Mouse (Mus musculus): ENCODE measurements at regions not wholly inside any gene's neighbourhood (a gene's known extent, or its start where the extent isn't known, plus 50 kb on each side); places are given as distances from the start of the nearest gene placed in this dataset.

DNA sequence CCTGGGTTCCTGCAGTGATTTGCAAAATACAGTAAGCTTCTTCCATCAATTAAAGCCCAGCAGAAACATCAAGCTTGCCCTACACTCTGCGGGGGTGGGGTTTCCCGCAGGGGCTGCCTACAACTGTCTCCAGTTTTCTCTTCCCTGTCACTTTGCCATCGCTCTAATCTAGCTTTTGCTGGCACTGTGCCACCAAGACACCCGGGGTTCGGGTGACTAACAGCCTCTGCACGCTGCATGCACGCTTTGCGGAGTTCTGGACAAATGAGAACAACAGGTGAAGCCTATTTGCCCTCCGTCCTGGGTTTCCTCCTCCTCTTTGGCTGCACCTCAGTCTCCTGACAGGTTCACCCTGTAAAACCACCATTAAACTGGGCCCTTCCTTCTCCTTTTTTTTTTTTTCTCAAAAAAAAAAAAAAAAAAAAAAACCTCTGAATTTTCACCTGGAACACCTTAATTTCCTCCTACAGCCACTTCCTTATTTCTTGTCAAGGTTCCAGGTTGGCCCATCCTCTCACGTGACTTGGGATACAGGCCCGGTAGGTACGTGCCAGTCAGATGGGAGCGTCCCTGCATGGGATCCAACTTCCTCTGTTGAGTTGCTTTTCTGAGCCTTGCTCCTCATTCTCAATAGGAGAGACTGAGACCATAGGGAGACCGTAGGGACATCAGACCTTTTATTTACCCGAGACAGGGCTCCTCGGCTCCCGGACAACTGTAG lies 262.7 kb downstream of the Gadd45g start:
- no peak overlapping the region for H3K4me2 ChIP-seq (replicated peaks; ENCODE audit: low read depth, low read length)
- H3K4me1 ChIP-seq (ENCODE audit: control insufficient read depth, insufficient read depth, low read length), result 0 out of 2 replicates have a peak, but pooled peaks cover 4% of the 10 kb centered on the region
- H3K27me3 ChIP-seq (ENCODE audit: control insufficient read depth, insufficient read depth, low read length), result no peaks in the 10 kb centered on the region
- no peaks in the 10 kb centered on the region for H3K36me3 ChIP-seq (ENCODE audit: control insufficient read depth, insufficient read depth, low read length)
- H3K9me3 ChIP-seq (ENCODE audit: control insufficient read depth, low read depth, low read length), result no peaks in the 10 kb centered on the region
- no peak for ATAC-seq (ENCODE audit: insufficient number of reproducible peaks, insufficient read depth, low FRiP score, low read depth)
- no peak overlapping the region for H3K9ac ChIP-seq (replicated peaks; ENCODE audit: low read depth, low read length)
- 69% methylated on average over 17 of the region's 17 CpGs for WGBS
- no peak overlapping the region for H3K4me3 ChIP-seq (ENCODE audit: low read depth, low read length)
- no peak overlapping the region for H3K27ac ChIP-seq (ENCODE audit: low read length)

- no peaks in the 10 kb centered on the region for H3K27me3 ChIP-seq (ENCODE audit: control insufficient read depth, insufficient read depth, low read length)
- no peaks in the 10 kb centered on the region for H3K36me3 ChIP-seq (ENCODE audit: control insufficient read depth, insufficient read depth, low read length)
- WGBS, result 57% methylated on average over 9 of the region's 9 CpGs
- no peak for ATAC-seq (ENCODE audit: insufficient number of reproducible peaks, insufficient read depth, low FRiP score, low read depth)
- no peak overlapping the region for H3K9ac ChIP-seq (replicated peaks; ENCODE audit: low read depth, low read length)
- H3K4me3 ChIP-seq (ENCODE audit: low read depth, low read length), result no peak overlapping the region
- H3K27ac ChIP-seq (ENCODE audit: low read length), result no peak overlapping the region
- H3K9me3 ChIP-seq (ENCODE audit: control insufficient read depth, low read depth, low read length), result no peaks in the 10 kb centered on the region
- H3K4me2 ChIP-seq (replicated peaks; ENCODE audit: low read depth, low read length), result no peak overlapping the region
- 0 out of 2 replicates have a peak, but pooled peaks cover 4% of the 10 kb centered on the region for H3K4me1 ChIP-seq (ENCODE audit: control insufficient read depth, insufficient read depth, low read length)
Observed at GRCm38 (mm10) chr13:52110750-52111149, 264.3 kb downstream of the Gadd45g start.

GRCm38 (mm10) chr13:52113549-52113948 lies 267.1 kb downstream of the Gadd45g start:
- H3K36me3 ChIP-seq (ENCODE audit: control insufficient read depth, insufficient read depth, low read length), result no peaks in the 10 kb centered on the region

GRCm38 (mm10) chr13:52114431-52114830 lies 268.0 kb downstream of the Gadd45g start:
- no peak overlapping the region for H3K4me3 ChIP-seq (ENCODE audit: low read depth, low read length)
- no peak for ATAC-seq (ENCODE audit: insufficient number of reproducible peaks, insufficient read depth, low FRiP score, low read depth)
- H3K9me3 ChIP-seq (ENCODE audit: control insufficient read depth, low read depth, low read length), result no peaks in the 10 kb centered on the region
- H3K9ac ChIP-seq (replicated peaks; ENCODE audit: low read depth, low read length), result no peak overlapping the region
- no peaks in the 10 kb centered on the region for H3K27me3 ChIP-seq (ENCODE audit: control insufficient read depth, insufficient read depth, low read length)
- 0 out of 2 replicates have a peak, but pooled peaks cover 4% of the 10 kb centered on the region for H3K4me1 ChIP-seq (ENCODE audit: control insufficient read depth, insufficient read depth, low read length)
- no peaks in the 10 kb centered on the region for H3K36me3 ChIP-seq (ENCODE audit: control insufficient read depth, insufficient read depth, low read length)
- H3K4me2 ChIP-seq (replicated peaks; ENCODE audit: low read depth, low read length), result no peak overlapping the region
- no peak overlapping the region for H3K27ac ChIP-seq (ENCODE audit: low read length)
- 87% methylated on average over 7 of the region's 7 CpGs for WGBS

More at GRCm38 (mm10) chr13:52113549-52113948, 267.1 kb downstream of the Gadd45g start:
- ATAC-seq (ENCODE audit: insufficient number of reproducible peaks, insufficient read depth, low FRiP score, low read depth), result no peak
- Histone ChIP-seq H3K27me3 (ENCODE audit: control insufficient read depth, insufficient read depth, low read length) (no peaks in the 10 kb centered on the region), H3K9ac (replicated peaks; ENCODE audit: low read depth, low read length) (no peak overlapping the region), H3K9me3 (ENCODE audit: control insufficient read depth, low read depth, low read length) (no peaks in the 10 kb centered on the region), H3K4me1 (ENCODE audit: control insufficient read depth, insufficient read depth, low read length) (0 out of 2 replicates have a peak, but pooled peaks cover 4% of the 10 kb centered on the region), H3K4me2 (replicated peaks; ENCODE audit: low read depth, low read length) (no peak overlapping the region), H3K4me3 (ENCODE audit: low read depth, low read length) (no peak overlapping the region), H3K27ac (ENCODE audit: low read length) (no peak overlapping the region)
- WGBS, result 73% methylated on average over 8 of the region's 8 CpGs

DNA sequence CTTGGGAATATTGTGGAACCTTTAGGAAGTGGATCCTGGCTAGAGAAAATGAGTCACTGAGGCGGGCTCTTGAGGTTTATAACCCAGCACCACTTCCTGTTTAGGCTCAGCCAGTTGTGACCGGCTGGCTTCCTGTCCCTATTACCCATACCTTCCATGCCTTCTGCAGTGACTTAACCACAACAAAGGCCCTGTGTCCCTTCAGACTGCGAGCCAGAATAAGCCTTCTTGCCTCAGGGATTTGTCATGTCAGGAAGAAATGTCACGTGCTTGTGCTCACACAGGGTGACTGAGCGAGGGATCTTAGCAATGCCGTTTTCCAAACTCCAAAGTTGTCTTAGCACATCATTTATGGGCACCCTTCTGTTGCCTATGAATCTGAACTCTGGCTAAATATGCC lies 268.5 kb downstream of the Gadd45g start:
- H3K4me1 ChIP-seq (ENCODE audit: control insufficient read depth, insufficient read depth, low read length), result 0 out of 2 replicates have a peak, but pooled peaks cover 4% of the 10 kb centered on the region
- H3K27ac ChIP-seq (ENCODE audit: low read length), result no peak overlapping the region
- no peak overlapping the region for H3K9ac ChIP-seq (replicated peaks; ENCODE audit: low read depth, low read length)
- no peaks in the 10 kb centered on the region for H3K27me3 ChIP-seq (ENCODE audit: control insufficient read depth, insufficient read depth, low read length)
- 83% methylated on average over 6 of the region's 6 CpGs for WGBS
- no peaks in the 10 kb centered on the region for H3K9me3 ChIP-seq (ENCODE audit: control insufficient read depth, low read depth, low read length)
- no peak for ATAC-seq (ENCODE audit: insufficient number of reproducible peaks, insufficient read depth, low FRiP score, low read depth)
- H3K4me2 ChIP-seq (replicated peaks; ENCODE audit: low read depth, low read length), result no peak overlapping the region
- no peaks in the 10 kb centered on the region for H3K36me3 ChIP-seq (ENCODE audit: control insufficient read depth, insufficient read depth, low read length)
- H3K4me3 ChIP-seq (ENCODE audit: low read depth, low read length), result no peak overlapping the region

GRCm38 (mm10) chr13:52116241-52116640 lies 269.8 kb downstream of the Gadd45g start:
- Histone ChIP-seq H3K27ac (ENCODE audit: low read length) (no peak overlapping the region), H3K36me3 (ENCODE audit: control insufficient read depth, insufficient read depth, low read length) (no peaks in the 10 kb centered on the region), H3K4me2 (replicated peaks; ENCODE audit: low read depth, low read length) (no peak overlapping the region), H3K9ac (replicated peaks; ENCODE audit: low read depth, low read length) (no peak overlapping the region), H3K4me1 (ENCODE audit: control insufficient read depth, insufficient read depth, low read length) (no peaks in the 10 kb centered on the region), H3K27me3 (ENCODE audit: control insufficient read depth, insufficient read depth, low read length) (no peaks in the 10 kb centered on the region), H3K4me3 (ENCODE audit: low read depth, low read length) (no peak overlapping the region), H3K9me3 (ENCODE audit: control insufficient read depth, low read depth, low read length) (no peaks in the 10 kb centered on the region)
- no peak for ATAC-seq (ENCODE audit: insufficient number of reproducible peaks, insufficient read depth, low FRiP score, low read depth)
- WGBS, result 73% methylated on average over 4 of the region's 4 CpGs

DNA sequence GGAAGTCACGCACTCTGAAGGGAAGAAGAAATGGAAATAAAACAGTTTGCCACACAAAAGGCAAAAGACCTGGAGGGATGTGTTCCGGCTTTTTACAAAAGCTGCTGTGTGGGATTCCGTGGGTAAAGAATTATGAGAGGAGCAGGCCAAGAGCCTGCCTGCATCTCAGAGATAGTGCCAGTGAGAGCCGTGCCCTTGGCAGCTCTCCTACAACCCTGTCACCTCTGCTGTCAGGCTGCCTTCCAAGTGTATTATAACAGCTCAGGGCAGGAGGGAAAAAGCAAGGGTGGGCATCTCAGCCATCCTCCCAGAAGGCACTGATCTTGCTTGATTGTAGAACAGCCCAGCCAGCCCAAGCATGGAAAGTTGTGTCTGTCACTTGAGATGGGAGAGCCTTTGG lies 270.3 kb downstream of the Gadd45g start:
- H3K4me3 ChIP-seq (ENCODE audit: low read depth, low read length), result no peak overlapping the region
- 71% methylated on average over 4 of the region's 4 CpGs for WGBS
- H3K9me3 ChIP-seq (ENCODE audit: control insufficient read depth, low read depth, low read length), result no peaks in the 10 kb centered on the region

DNA sequence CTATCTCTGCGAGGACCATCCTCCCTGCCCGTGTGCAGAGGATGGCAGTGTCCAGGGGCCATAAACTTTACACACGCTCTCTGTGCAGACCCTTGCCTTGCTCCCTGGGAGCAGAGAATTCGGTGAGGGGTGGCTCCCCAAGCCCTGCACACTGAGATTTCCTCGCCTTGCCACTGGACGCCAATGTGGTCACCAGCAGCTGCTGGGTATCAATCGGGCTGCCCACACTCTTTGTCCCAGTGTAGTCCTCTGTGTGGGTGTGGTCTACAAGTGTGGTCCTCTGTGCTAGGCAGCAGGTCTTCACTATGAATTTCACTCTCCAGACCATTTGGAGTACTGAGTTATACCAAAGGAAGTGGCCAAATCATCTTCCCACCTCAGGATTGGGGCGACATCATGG lies 274.3 kb downstream of the Gadd45g start:
- no peak for ATAC-seq (ENCODE audit: insufficient number of reproducible peaks, insufficient read depth, low FRiP score, low read depth)
- no peak overlapping the region for H3K27ac ChIP-seq (ENCODE audit: low read length)
- H3K9ac ChIP-seq (replicated peaks; ENCODE audit: low read depth, low read length), result no peak overlapping the region
- 87% methylated on average over 8 of the region's 8 CpGs for WGBS
- no peak overlapping the region for H3K4me3 ChIP-seq (ENCODE audit: low read depth, low read length)
- H3K4me1 ChIP-seq (ENCODE audit: control insufficient read depth, insufficient read depth, low read length), result no peaks in the 10 kb centered on the region
- no peaks in the 10 kb centered on the region for H3K9me3 ChIP-seq (ENCODE audit: control insufficient read depth, low read depth, low read length)
- no peak overlapping the region for H3K4me2 ChIP-seq (replicated peaks; ENCODE audit: low read depth, low read length)
- no peaks in the 10 kb centered on the region for H3K36me3 ChIP-seq (ENCODE audit: control insufficient read depth, insufficient read depth, low read length)
- no peaks in the 10 kb centered on the region for H3K27me3 ChIP-seq (ENCODE audit: control insufficient read depth, insufficient read depth, low read length)

More for the DNA sequence above, 270.3 kb downstream of the Gadd45g start:
- no peaks in the 10 kb centered on the region for H3K27me3 ChIP-seq (ENCODE audit: control insufficient read depth, insufficient read depth, low read length)
- no peak overlapping the region for H3K4me2 ChIP-seq (replicated peaks; ENCODE audit: low read depth, low read length)
- no peaks in the 10 kb centered on the region for H3K36me3 ChIP-seq (ENCODE audit: control insufficient read depth, insufficient read depth, low read length)
- H3K4me1 ChIP-seq (ENCODE audit: control insufficient read depth, insufficient read depth, low read length), result no peaks in the 10 kb centered on the region
- no peak overlapping the region for H3K9ac ChIP-seq (replicated peaks; ENCODE audit: low read depth, low read length)
- ATAC-seq (ENCODE audit: insufficient number of reproducible peaks, insufficient read depth, low FRiP score, low read depth), result no peak
- no peak overlapping the region for H3K27ac ChIP-seq (ENCODE audit: low read length)

GRCm38 (mm10) chr13:52125037-52125436 lies 278.6 kb downstream of the Gadd45g start:
- H3K36me3 ChIP-seq (ENCODE audit: control insufficient read depth, insufficient read depth, low read length), result no peaks in the 10 kb centered on the region
- H3K9ac ChIP-seq (replicated peaks; ENCODE audit: low read depth, low read length), result no peak overlapping the region
- no peak overlapping the region for H3K4me2 ChIP-seq (replicated peaks; ENCODE audit: low read depth, low read length)
- ATAC-seq (ENCODE audit: insufficient number of reproducible peaks, insufficient read depth, low FRiP score, low read depth), result no peak
- H3K27ac ChIP-seq (ENCODE audit: low read length), result no peak overlapping the region
- H3K4me1 ChIP-seq (ENCODE audit: control insufficient read depth, insufficient read depth, low read length), result no peaks in the 10 kb centered on the region
- no peaks in the 10 kb centered on the region for H3K27me3 ChIP-seq (ENCODE audit: control insufficient read depth, insufficient read depth, low read length)
- H3K4me3 ChIP-seq (ENCODE audit: low read depth, low read length), result no peak overlapping the region
- H3K9me3 ChIP-seq (ENCODE audit: control insufficient read depth, low read depth, low read length), result no peaks in the 10 kb centered on the region
- 74% methylated on average over 4 of the region's 4 CpGs for WGBS

All from stomach, embryonic 14.5 days (tissue).